Mouse (Mus musculus) limb, embryonic 15.5 days (tissue): ENCODE measurements around the gene Zp1. TPM values are rescaled to one million over a fixed set of nuclear protein-coding genes. Genes with fewer than 3 reads are reported as not detected.

Experiments
- ATAC-seq: fragments of 200-750 bp; cut with Nextera tagmentation; 2 replicates; pipeline ENCODE4 v1.8.0; 2017; ENCODE audit warnings: low read depth, moderate TSS enrichment; ENCODE audit not compliant: insufficient number of reproducible peaks, low FRiP score, low TSS enrichment
- H3K27ac ChIP-seq: fragments of 300-500 bp; sonication (generic); 2 replicates; pipeline ENCODE4 v1.5.1; 2015; ENCODE audit warnings: moderate library complexity, mild to moderate bottlenecking, inconsistent platforms
- H3K27me3 ChIP-seq: fragments of 300-500 bp; sonication (generic); 2 replicates; pipeline ENCODE4 v1.6.1; 2015; ENCODE audit warnings: inconsistent platforms
- H3K36me3 ChIP-seq: fragments of 300-500 bp; sonication (generic); 2 replicates; pipeline ENCODE4 v1.6.1; 2015; ENCODE audit warnings: inconsistent platforms
- H3K4me1 ChIP-seq: fragments of 300-500 bp; sonication (generic); 2 replicates; pipeline ENCODE4 v1.6.1; 2015; ENCODE audit warnings: inconsistent platforms
- H3K4me2 ChIP-seq: fragments of 300-500 bp; sonication (generic); 2 replicates; pipeline ENCODE4 v1.6.1; 2015; ENCODE audit warnings: mild to moderate bottlenecking, inconsistent platforms
- H3K4me3 ChIP-seq: fragments of 300-500 bp; sonication (generic); 2 replicates; pipeline ENCODE4 v1.5.1; 2015; ENCODE audit warnings: mild to moderate bottlenecking, inconsistent platforms
- H3K9ac ChIP-seq: fragments of 300-500 bp; sonication (generic); 2 replicates; pipeline ENCODE4 v1.6.1; 2015; ENCODE audit warnings: inconsistent platforms
- H3K9me3 ChIP-seq: fragments of 300-500 bp; sonication (generic); 2 replicates; pipeline ENCODE4 v1.6.1; 2016; ENCODE audit warnings: inconsistent platforms
- WGBS: fragments of 180-500 bp; shearing (Covaris S2); methylation state at CpG from one replicate; pipeline ENCODE4 v1.1.7; 2015; 5-methylcytosine and 5-hydroxymethylcytosine counted together
- polyA plus RNA-seq: library from polyadenylated mRNA; unstranded; fragments of >200 nt; fragmentation: Nextera tagmentation; extraction: Ambion mirVana; gene quantifications from 2 replicates; pipeline ENCODE4 v1.2.1, GENCODE M21; 2015

Zp1 gene
- polyA plus RNA-seq, 1 experiment from 2014 or later, result not detected

GRCm38 (mm10) chr19:10918321-10918991 is 2.0 kb downstream of the Zp1 start:
- Histone ChIP-seq H3K27ac (no peak overlapping the region), H3K9me3 (no peaks in the 10 kb centered on the region), H3K36me3 (no peaks in the 10 kb centered on the region), H3K4me1 (0 out of 2 replicates have a peak, but pooled peaks cover 4% of the 10 kb centered on the region), H3K4me2 (no peak overlapping the region), H3K9ac (no peak overlapping the region), H3K27me3 (no peaks in the 10 kb centered on the region), H3K4me3 (no peak overlapping the region)
- no peak for ATAC-seq
- WGBS, result 89% methylated on average over 10 of the region's 10 CpGs

- H3K27me3 ChIP-seq, result no peaks in the 10 kb centered on the region
- no peaks in the 10 kb centered on the region for H3K9me3 ChIP-seq
- no peak overlapping the region for H3K27ac ChIP-seq
- ATAC-seq, result no peak
- WGBS, result 59% methylated on average over 5 of the region's 5 CpGs
- H3K4me1 ChIP-seq, result 0 out of 2 replicates have a peak, but pooled peaks cover 4% of the 10 kb centered on the region
- H3K4me3 ChIP-seq, result no peak overlapping the region
- H3K36me3 ChIP-seq, result no peaks in the 10 kb centered on the region
- no peak overlapping the region for H3K9ac ChIP-seq
- no peak overlapping the region for H3K4me2 ChIP-seq
Observed at GRCm38 (mm10) chr19:10916506-10916905, 3.9 kb downstream of the Zp1 start.

GRCm38 (mm10) chr19:10914870-10915269 is 5.6 kb downstream of the Zp1 start:
- H3K4me3 ChIP-seq, result no peak overlapping the region
- H3K27me3 ChIP-seq, result no peaks in the 10 kb centered on the region
- no peak overlapping the region for H3K4me2 ChIP-seq
- no peaks in the 10 kb centered on the region for H3K9me3 ChIP-seq
- H3K27ac ChIP-seq, result no peak overlapping the region
- H3K4me1 ChIP-seq, result 0 out of 2 replicates have a peak, but pooled peaks cover 4% of the 10 kb centered on the region
- WGBS, result 76% methylated on average over 2 of the region's 2 CpGs
- H3K9ac ChIP-seq, result no peak overlapping the region
- H3K36me3 ChIP-seq, result no peaks in the 10 kb centered on the region
- no peak for ATAC-seq

GRCm38 (mm10) chr19:10914291-10914690 is 6.1 kb downstream of the Zp1 start:
- Histone ChIP-seq H3K4me2 (no peak overlapping the region), H3K27me3 (no peaks in the 10 kb centered on the region), H3K36me3 (no peaks in the 10 kb centered on the region), H3K4me3 (no peak overlapping the region), H3K4me1 (peaks cover 8% of the 10 kb centered on the region; the same call in 1 of the 2 replicates), H3K9ac (no peak overlapping the region), H3K9me3 (no peaks in the 10 kb centered on the region), H3K27ac (no peak overlapping the region)
- ATAC-seq, result no peak
- WGBS, result 56% methylated on average over 7 of the region's 7 CpGs

- Histone ChIP-seq H3K36me3 (peaks cover 26% of the 10 kb centered on the region), H3K27me3 (no peaks in the 10 kb centered on the region), H3K27ac (peak overlapping the region; percentile 86), H3K4me2 (no peak overlapping the region), H3K4me3 (no peak overlapping the region), H3K4me1 (peaks cover 21% of the 10 kb centered on the region), H3K9me3 (no peaks in the 10 kb centered on the region), H3K9ac (0 out of 2 replicates have a peak overlapping the region, but pooled peaks have one; percentile 17)
- ATAC-seq, result peak; percentile 56
- 38% methylated on average over 6 of the region's 6 CpGs for WGBS
Observed at GRCm38 (mm10) chr19:10909087-10909721, 11.2 kb downstream of the Zp1 start.

GRCm38 (mm10) chr19:10907891-10908290 is 12.5 kb downstream of the Zp1 start:
- Histone ChIP-seq H3K4me1 (peaks cover 19% of the 10 kb centered on the region), H3K36me3 (peaks cover 40% of the 10 kb centered on the region), H3K4me3 (no peak overlapping the region), H3K27me3 (no peaks in the 10 kb centered on the region), H3K9ac (no peak overlapping the region), H3K4me2 (no peak overlapping the region), H3K27ac (peak overlapping the region; percentile 86; the same call in 1 of the 2 replicates), H3K9me3 (no peaks in the 10 kb centered on the region)
- no peak for ATAC-seq
- WGBS, result 61% methylated on average over 3 of the region's 3 CpGs

- Histone ChIP-seq H3K27me3 (no peaks in the 10 kb centered on the region), H3K9me3 (no peaks in the 10 kb centered on the region), H3K4me3 (no peak overlapping the region), H3K27ac (peak overlapping the region; percentile 61), H3K36me3 (peaks cover 62% of the 10 kb centered on the region), H3K9ac (no peak overlapping the region), H3K4me1 (peaks cover 19% of the 10 kb centered on the region), H3K4me2 (no peak overlapping the region)
- WGBS, result 79% methylated on average over 5 of the region's 5 CpGs
- no peak for ATAC-seq
Observed at GRCm38 (mm10) chr19:10905728-10906000, 14.8 kb downstream of the Zp1 start.

GRCm38 (mm10) chr19:10904927-10905727 is 15.3 kb downstream of the Zp1 start:
- H3K4me1 ChIP-seq, result peaks cover 19% of the 10 kb centered on the region
- H3K9ac ChIP-seq, result no peak overlapping the region
- H3K4me2 ChIP-seq, result no peak overlapping the region
- H3K4me3 ChIP-seq, result no peak overlapping the region
- H3K27me3 ChIP-seq, result no peaks in the 10 kb centered on the region
- 45% methylated on average over 7 of the region's 7 CpGs for WGBS
- no peaks in the 10 kb centered on the region for H3K9me3 ChIP-seq
- ATAC-seq, result peak; percentile 69
- peaks cover 67% of the 10 kb centered on the region for H3K36me3 ChIP-seq
- H3K27ac ChIP-seq, result peak overlapping the region; percentile 61

- H3K4me3 ChIP-seq, result no peak overlapping the region
- peaks cover 73% of the 10 kb centered on the region for H3K36me3 ChIP-seq
- ATAC-seq, result no peak
- no peak overlapping the region for H3K4me2 ChIP-seq
- 87% methylated on average over 5 of the region's 5 CpGs for WGBS
- peaks cover 17% of the 10 kb centered on the region for H3K4me1 ChIP-seq
- H3K27me3 ChIP-seq, result no peaks in the 10 kb centered on the region
- no peak overlapping the region for H3K9ac ChIP-seq
- H3K27ac ChIP-seq, result 0 out of 2 replicates have a peak overlapping the region, but pooled peaks have one; percentile 4
- H3K9me3 ChIP-seq, result no peaks in the 10 kb centered on the region
Observed at GRCm38 (mm10) chr19:10904512-10904911, 15.9 kb downstream of the Zp1 start.

GRCm38 (mm10) chr19:10901046-10901445 is 19.4 kb downstream of the Zp1 start:
- peaks cover 15% of the 10 kb centered on the region for H3K4me1 ChIP-seq
- no peaks in the 10 kb centered on the region for H3K27me3 ChIP-seq
- H3K9me3 ChIP-seq, result no peaks in the 10 kb centered on the region
- no peak for ATAC-seq
- H3K36me3 ChIP-seq, result peaks cover 79% of the 10 kb centered on the region
- no peak overlapping the region for H3K27ac ChIP-seq
- no peak overlapping the region for H3K4me2 ChIP-seq
- no peak overlapping the region for H3K9ac ChIP-seq
- WGBS, result 92% methylated on average over 5 of the region's 5 CpGs
- H3K4me3 ChIP-seq, result no peak overlapping the region

- no peaks in the 10 kb centered on the region for H3K27me3 ChIP-seq
- H3K4me1 ChIP-seq, result peaks cover 15% of the 10 kb centered on the region
- H3K27ac ChIP-seq, result 0 out of 2 replicates have a peak overlapping the region, but pooled peaks have one; percentile 13
- ATAC-seq, result no peak
- H3K4me3 ChIP-seq, result no peak overlapping the region
- no peak overlapping the region for H3K4me2 ChIP-seq
- H3K36me3 ChIP-seq, result peaks cover 72% of the 10 kb centered on the region
- WGBS, result 75% methylated on average over 6 of the region's 6 CpGs
- H3K9ac ChIP-seq, result no peak overlapping the region
- H3K9me3 ChIP-seq, result no peaks in the 10 kb centered on the region
Observed at GRCm38 (mm10) chr19:10900315-10900714, 20.1 kb downstream of the Zp1 start.

GRCm38 (mm10) chr19:10897491-10897890 is 22.9 kb downstream of the Zp1 start:
- 86% methylated on average over 8 of the region's 8 CpGs for WGBS
- Histone ChIP-seq H3K4me1 (peaks cover 13% of the 10 kb centered on the region), H3K4me3 (no peak overlapping the region), H3K27ac (no peak overlapping the region), H3K36me3 (peaks cover 45% of the 10 kb centered on the region), H3K9ac (no peak overlapping the region), H3K4me2 (no peak overlapping the region), H3K27me3 (no peaks in the 10 kb centered on the region), H3K9me3 (no peaks in the 10 kb centered on the region)
- no peak for ATAC-seq
